Comparison of ENCODE assay signal across 21 mouse cellular contexts in the genomic region with DNA sequence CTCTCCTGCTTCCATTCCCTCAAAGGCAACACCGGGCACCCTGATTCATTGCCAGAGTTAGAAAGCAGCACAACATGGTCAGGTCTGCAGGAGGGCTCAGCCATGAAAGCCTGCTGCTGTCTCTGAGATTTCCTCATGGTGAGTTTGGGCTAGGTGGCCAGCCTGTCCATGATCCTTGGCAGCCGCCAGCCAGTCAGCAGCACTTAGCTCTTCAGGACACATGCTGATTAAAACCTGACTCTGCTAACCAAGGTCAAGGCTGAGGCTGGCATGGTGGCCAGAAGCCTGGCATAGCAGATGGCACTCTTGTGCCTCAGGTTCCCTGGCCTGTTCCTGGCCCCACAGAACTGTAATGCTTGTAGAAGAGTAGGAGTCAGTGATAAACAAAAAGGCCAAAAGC.
DNase-seq lines count a peak whose midpoint lies in the region.
"Had no signal": no experiment of that assay in that cellular context is flagged by ENCODE, and none has a peak within 500 bp of the region (broad histone marks: within the 10 kb centered on the region; RNA-seq: fewer than 3 reads in every experiment).

No protein-coding gene starts in this region.

- intact Hi-C loops in left cerebral cortex, postnatal 4 days (cut with DNase I), result no loop called here

- DNase-seq in left cerebral cortex, postnatal 4 days, result peak; percentile 70
- no peak for DNase-seq in left cerebral cortex, adult 11 months (ENCODE audit: low spot score)
- DNase-seq in cerebellum, adult 18-20 months, result peak; percentile 76 to 81
- peak; percentile 79 to 90 for DNase-seq in cerebellum, postnatal 10 days
- DNase-seq in spleen, postnatal 14 days (ENCODE audit: low spot score in 2 of 2), result no peak
- no peak for DNase-seq in adipocyte (ENCODE audit: low spot score)
- DNase-seq in adrenal gland, postnatal 4 days (ENCODE audit: low spot score in 2 of 2), result no peak
- DNase-seq: adrenal gland, postnatal 25 days; embryo, embryonic 11 days; gastrocnemius, adult 2 months; heart, adult 2 months; heart, postnatal 14 days; kidney, adult 8-10 months; kidney, postnatal 4 days; liver; lung, adult 2 months; lung, postnatal 10 days; retina, postnatal 1 day; right cerebral cortex, postnatal 25 days; thymus, adult 18-20 months; thymus, postnatal 4 days had no signal

Comparison
In these comparisons a context has a peak if more than half of its experiments do, and no peak if none do; other contexts are left out.
1. DNase-seq: peak in left cerebral cortex, postnatal 4 days (single experiment), cerebellum, adult 18-20 months (2 of 2) and cerebellum, postnatal 10 days (2 of 2); none in left cerebral cortex, adult 11 months (single experiment), spleen, postnatal 14 days (0 of 2), adipocyte (single experiment) and adrenal gland, postnatal 4 days (0 of 2).